Mouse (Mus musculus): ENCODE data around the gene Rsph3b. TPM values are rescaled to one million over a fixed set of nuclear protein-coding genes. Genes with fewer than 3 reads are reported as not detected.
A peak's percentile ranks its signal among the peaks of the same experiment; 100 is the strongest.
"Not testable (repeated sequence)": the region's sequence is repeated elsewhere in the genome, so short reads cannot be mapped to it uniquely, and the experiment has no call there.

The Rsph3b gene
- polyA plus RNA-seq, 1 experiment: 9.0 TPM

DNA sequence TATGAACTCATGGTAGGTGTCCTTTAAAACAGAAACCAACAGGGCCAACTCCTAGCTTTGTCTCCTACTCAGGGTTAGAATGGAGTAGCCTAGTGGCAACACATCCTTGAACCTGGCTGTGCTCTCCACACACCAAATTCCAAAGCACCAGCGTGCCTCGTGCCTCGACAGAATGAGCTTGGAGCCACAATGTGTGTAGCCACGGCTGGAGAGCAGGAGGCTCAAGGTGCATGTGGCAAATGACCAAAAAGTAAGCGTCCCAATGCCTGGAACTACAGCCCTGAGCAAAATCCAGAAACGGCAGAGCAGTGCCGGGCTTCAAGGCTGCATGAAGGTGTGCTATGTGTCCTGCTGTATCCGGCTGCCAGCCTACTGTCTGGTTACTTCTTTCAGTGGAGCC, 22.8 kb upstream of the Rsph3b start:
- not testable (repeated sequence) for H3K27ac ChIP-seq (ENCODE audit: insufficient read depth, low read length); H3K4me3 ChIP-seq (ENCODE audit: extremely low read depth, insufficient read depth, insufficient read length); H3K4me1 ChIP-seq (ENCODE audit: control insufficient read depth, insufficient read depth, insufficient read length); H3K36me3 ChIP-seq (ENCODE audit: control insufficient read depth, insufficient read depth, low read length); DNase-seq (ENCODE audit: low read depth in 1 of 2, low spot score in 2 of 2); H3K27me3 ChIP-seq (ENCODE audit: control insufficient read depth, insufficient read depth, low read length)
- 88% methylated on average over 8 of the region's 8 CpGs for WGBS

DNA sequence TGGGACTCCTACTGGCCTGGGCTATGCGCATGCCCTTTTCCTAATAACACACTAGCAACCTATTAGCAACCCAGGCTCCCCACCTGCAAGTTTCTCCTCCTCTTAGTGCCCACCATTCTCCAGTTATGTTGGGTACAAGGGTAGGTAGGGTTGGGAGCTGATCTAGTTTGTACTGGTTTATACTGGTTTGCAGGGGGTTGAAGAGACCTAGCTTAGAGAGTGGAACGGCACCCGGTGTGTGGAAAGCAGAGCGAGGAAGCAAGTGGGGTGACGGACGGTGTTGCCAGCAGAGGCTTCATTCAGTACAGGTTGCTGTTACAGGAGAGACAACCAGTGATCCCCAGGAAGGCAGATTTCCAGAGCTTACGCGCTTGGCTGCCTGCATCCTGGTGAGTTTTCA, 21.9 kb upstream of the Rsph3b start, which contains the start of gene Rnaset2b:
Rnaset2b (plus strand) TSS at position 301 of the 400 bp plus-strand sequence.
- WGBS: 100% methylated on average over 1 of the region's 8 CpGs
- H3K27ac ChIP-seq (ENCODE audit: insufficient read depth, low read length); H3K36me3 ChIP-seq (ENCODE audit: control insufficient read depth, insufficient read depth, low read length); H3K4me1 ChIP-seq (ENCODE audit: control insufficient read depth, insufficient read depth, insufficient read length); H3K27me3 ChIP-seq (ENCODE audit: control insufficient read depth, insufficient read depth, low read length); DNase-seq (ENCODE audit: low read depth in 1 of 2, low spot score in 2 of 2); H3K4me3 ChIP-seq (ENCODE audit: extremely low read depth, insufficient read depth, insufficient read length): not testable (repeated sequence)

DNA sequence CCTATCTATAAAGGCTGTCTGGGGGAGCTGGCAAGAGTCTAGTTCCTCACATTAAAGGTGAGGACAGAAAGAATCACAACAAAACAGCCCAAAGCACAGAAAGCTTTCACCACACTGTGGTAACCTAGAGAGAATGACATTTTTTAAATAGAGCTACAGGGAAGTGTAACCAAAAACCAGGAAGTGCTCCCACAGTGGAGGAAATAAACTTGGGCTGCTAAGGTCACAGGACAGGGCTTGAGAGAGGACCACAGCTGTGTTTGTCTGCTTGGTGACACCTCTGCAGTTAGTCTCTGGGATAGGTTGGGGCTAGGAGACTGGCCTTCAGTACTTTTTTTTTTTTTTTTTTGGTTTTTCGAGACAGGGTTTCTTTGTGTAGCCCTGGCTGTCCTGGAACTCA, 19.2 kb upstream of the Rsph3b start:
- not testable (repeated sequence) for H3K27ac ChIP-seq (ENCODE audit: insufficient read depth, low read length); H3K4me1 ChIP-seq (ENCODE audit: control insufficient read depth, insufficient read depth, insufficient read length); H3K36me3 ChIP-seq (ENCODE audit: control insufficient read depth, insufficient read depth, low read length); H3K27me3 ChIP-seq (ENCODE audit: control insufficient read depth, insufficient read depth, low read length); H3K4me3 ChIP-seq (ENCODE audit: extremely low read depth, insufficient read depth, insufficient read length); DNase-seq (ENCODE audit: low read depth in 1 of 2, low spot score in 2 of 2)
- WGBS: 0% methylated on average over 1 of the region's 1 CpGs

DNA sequence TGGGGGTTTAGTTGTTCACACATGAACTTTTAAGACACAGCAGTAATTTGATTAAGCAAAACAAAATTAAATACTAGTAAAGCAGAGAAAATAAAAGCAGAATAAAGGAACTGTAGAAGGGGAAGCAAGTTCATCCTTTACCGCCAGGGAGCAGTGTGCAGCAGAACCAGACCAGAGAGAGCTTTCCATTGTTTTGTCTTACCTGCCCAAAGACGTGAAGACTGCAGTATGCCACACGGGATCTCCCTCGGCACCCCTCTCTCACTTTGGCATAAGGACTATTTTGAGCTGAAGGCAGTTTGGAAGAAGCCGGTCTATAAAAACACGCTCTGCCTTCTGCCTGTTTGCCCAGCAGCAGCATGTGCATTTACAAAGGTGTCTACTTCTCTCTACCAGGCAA, 16.9 kb upstream of the Rsph3b start:
- H3K4me3 ChIP-seq (ENCODE audit: extremely low read depth, insufficient read depth, insufficient read length); H3K36me3 ChIP-seq (ENCODE audit: control insufficient read depth, insufficient read depth, low read length); DNase-seq (ENCODE audit: low read depth in 1 of 2, low spot score in 2 of 2); H3K4me1 ChIP-seq (ENCODE audit: control insufficient read depth, insufficient read depth, insufficient read length); H3K27me3 ChIP-seq (ENCODE audit: control insufficient read depth, insufficient read depth, low read length); H3K27ac ChIP-seq (ENCODE audit: insufficient read depth, low read length): not testable (repeated sequence)
- 0 out of 2 replicates have a peak, but pooled peaks have one; percentile 4 for TF ChIP-seq CTCF (IDR thresholded peaks at IDR 0.05; ENCODE audit: extremely low read depth, insufficient read depth, insufficient read length, insufficient replicate concordance)
- WGBS: 9% methylated on average over 6 of the region's 6 CpGs

DNA sequence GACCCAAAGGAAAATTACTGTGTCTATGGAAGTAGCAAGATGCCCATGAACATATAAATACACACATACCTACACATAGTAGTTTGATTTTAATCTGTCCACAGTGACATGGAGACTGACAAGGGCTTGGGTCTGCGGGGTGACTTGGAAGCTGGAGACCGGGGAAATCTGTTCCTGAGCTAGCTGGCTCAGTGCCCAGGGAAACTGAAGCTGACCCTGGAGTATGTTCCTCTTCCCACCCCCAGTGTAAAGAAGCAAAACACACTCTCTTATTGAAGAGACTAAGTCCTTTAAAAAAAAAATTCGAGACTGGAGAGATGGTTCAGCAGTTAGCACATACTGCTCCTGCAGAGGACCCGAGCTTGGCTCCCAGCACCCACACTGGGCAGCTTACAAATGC, 14.5 kb upstream of the Rsph3b start:
- H3K4me1 ChIP-seq (ENCODE audit: control insufficient read depth, insufficient read depth, insufficient read length); DNase-seq (ENCODE audit: low read depth in 1 of 2, low spot score in 2 of 2); H3K27ac ChIP-seq (ENCODE audit: insufficient read depth, low read length); H3K36me3 ChIP-seq (ENCODE audit: control insufficient read depth, insufficient read depth, low read length); H3K27me3 ChIP-seq (ENCODE audit: control insufficient read depth, insufficient read depth, low read length); H3K4me3 ChIP-seq (ENCODE audit: extremely low read depth, insufficient read depth, insufficient read length): not testable (repeated sequence)
- 25% methylated on average over 4 of the region's 4 CpGs for WGBS

DNA sequence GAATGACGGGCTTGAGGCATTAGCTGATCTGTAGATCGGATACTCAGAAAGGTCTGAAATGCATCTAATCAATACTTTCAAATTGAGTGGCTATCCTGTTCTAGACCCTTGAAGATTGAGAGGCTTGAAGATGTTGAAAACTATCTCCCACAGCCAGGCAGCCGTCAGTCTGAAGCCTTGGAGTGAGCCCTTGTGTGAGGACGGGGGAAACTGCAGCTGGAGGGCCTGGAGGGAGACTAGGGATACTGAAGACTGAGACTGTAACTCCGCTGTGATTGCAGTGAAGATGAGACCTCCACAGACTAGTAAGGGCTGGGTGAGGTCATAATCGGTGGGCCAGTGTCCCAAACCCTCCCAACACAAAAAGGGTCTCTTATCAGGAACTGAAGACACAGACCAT, 13.9 kb upstream of the Rsph3b start:
- H3K27ac ChIP-seq (ENCODE audit: insufficient read depth, low read length); H3K4me1 ChIP-seq (ENCODE audit: control insufficient read depth, insufficient read depth, insufficient read length); H3K36me3 ChIP-seq (ENCODE audit: control insufficient read depth, insufficient read depth, low read length); H3K27me3 ChIP-seq (ENCODE audit: control insufficient read depth, insufficient read depth, low read length); H3K4me3 ChIP-seq (ENCODE audit: extremely low read depth, insufficient read depth, insufficient read length); DNase-seq (ENCODE audit: low read depth in 1 of 2, low spot score in 2 of 2): not testable (repeated sequence)
- 44% methylated on average over 4 of the region's 6 CpGs for WGBS

DNA sequence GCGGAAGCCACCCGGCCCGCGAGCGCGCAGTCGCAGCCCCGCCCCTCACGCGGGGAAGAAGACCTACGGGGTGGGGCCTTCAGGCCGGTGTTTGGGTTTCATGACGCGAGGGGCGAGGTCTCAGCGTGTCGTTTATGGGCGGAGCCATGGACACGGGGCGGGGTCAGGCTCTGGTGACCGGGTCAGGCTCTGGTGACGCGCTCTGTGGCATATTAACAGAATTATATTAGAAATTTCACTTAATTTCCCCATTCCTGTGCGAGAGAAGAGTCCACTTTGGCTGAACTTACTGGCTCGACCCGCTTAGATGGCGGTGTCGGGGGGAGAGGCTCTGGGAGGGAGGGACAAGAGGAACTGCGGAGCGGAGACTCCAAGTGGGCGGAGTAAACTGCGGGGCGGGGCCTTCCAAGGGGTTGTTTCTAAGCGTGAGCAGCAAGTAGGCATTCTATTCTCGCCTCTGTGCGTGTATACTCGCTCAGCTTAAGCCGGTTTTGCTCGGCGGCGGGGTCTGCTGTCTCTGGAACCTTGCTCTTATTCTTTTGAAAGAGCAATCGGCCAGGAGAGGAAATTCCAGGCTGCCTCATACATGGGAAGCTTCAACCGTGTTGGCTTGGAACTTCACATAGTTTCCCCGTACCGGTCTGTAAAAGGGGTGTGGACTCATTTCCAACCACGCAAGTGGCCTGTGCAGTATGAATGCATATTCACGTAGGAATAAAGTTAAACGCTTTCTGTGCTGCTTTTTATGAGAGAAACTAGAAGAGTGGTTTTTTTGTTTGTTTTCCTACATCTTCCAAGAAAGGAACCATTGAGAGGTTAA, 12.9 kb upstream of the Rsph3b start:
- Histone ChIP-seq H3K27ac (ENCODE audit: insufficient read depth, low read length) (peak overlapping the region; percentile 41), H3K4me3 (ENCODE audit: extremely low read depth, insufficient read depth, insufficient read length) (peak overlapping the region; percentile 42)
- DNase-seq (ENCODE audit: low read depth in 1 of 2, low spot score in 2 of 2); H3K36me3 ChIP-seq (ENCODE audit: control insufficient read depth, insufficient read depth, low read length); H3K4me1 ChIP-seq (ENCODE audit: control insufficient read depth, insufficient read depth, insufficient read length); H3K27me3 ChIP-seq (ENCODE audit: control insufficient read depth, insufficient read depth, low read length): not testable (repeated sequence)
- WGBS: under 1% methylated on average over 15 of the region's 48 CpGs

DNA sequence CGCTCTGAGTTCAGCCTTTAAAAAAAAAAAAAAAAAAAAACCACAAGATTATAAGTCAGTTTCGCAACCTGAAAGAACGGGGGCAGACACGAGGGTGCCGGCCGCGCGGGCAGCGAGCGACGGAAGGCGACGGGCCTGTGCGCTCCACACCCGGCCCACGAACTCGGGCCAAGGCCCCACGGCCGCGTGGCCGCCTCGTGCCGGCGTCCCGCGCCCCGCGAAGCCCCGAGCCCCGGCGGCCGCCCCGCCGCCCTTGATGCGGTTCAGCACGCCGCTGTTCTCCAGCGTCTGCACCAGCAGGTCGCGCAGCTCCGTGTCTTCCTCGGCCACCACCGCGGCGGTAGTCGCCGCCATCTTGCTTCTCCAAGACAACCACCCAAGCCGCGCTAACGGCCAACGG, 12.3 kb upstream of the Rsph3b start, which contains the start of gene Tagap1:
Tagap1 (minus strand) TSS at position 381 of the 400 bp plus-strand sequence.
- 0% methylated on average over 10 of the region's 51 CpGs for WGBS
- not testable (repeated sequence) for H3K36me3 ChIP-seq (ENCODE audit: control insufficient read depth, insufficient read depth, low read length); H3K27me3 ChIP-seq (ENCODE audit: control insufficient read depth, insufficient read depth, low read length); H3K4me1 ChIP-seq (ENCODE audit: control insufficient read depth, insufficient read depth, insufficient read length)
- DNase-seq (ENCODE audit: low read depth in 1 of 2, low spot score in 2 of 2): peak in 1 of 2 experiments; percentile 17
- peak within 1 kb of the TSS; percentile 55 for H3K4me3 ChIP-seq (ENCODE audit: extremely low read depth, insufficient read depth, insufficient read length)
- H3K27ac ChIP-seq (ENCODE audit: insufficient read depth, low read length): peak within 1 kb of the TSS; percentile 41

DNA sequence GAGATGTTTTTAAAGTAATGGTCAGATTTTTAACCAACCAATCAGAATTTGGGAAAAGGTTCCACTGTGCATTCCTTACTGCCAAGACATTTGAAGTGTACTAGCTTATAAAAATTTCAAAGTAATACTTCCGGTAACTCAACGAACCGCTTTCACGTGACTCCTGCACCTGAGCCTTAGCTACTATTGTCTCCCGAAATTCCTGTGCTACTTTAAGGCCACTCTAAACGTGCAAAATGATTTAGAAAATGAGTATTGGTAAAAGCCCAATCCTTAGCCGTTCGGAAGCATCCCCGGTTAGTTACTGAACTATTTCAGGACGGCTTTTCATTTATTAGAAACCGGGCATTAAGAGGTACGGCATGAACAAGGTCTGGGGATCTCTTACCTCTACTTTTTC, 11.9 kb upstream of the Rsph3b start:
- DNase-seq (ENCODE audit: low read depth in 1 of 2, low spot score in 2 of 2); H3K4me1 ChIP-seq (ENCODE audit: control insufficient read depth, insufficient read depth, insufficient read length); H3K27me3 ChIP-seq (ENCODE audit: control insufficient read depth, insufficient read depth, low read length); H3K27ac ChIP-seq (ENCODE audit: insufficient read depth, low read length); H3K4me3 ChIP-seq (ENCODE audit: extremely low read depth, insufficient read depth, insufficient read length); H3K36me3 ChIP-seq (ENCODE audit: control insufficient read depth, insufficient read depth, low read length): not testable (repeated sequence)
- 0% methylated on average over 12 of the region's 12 CpGs for WGBS

DNA sequence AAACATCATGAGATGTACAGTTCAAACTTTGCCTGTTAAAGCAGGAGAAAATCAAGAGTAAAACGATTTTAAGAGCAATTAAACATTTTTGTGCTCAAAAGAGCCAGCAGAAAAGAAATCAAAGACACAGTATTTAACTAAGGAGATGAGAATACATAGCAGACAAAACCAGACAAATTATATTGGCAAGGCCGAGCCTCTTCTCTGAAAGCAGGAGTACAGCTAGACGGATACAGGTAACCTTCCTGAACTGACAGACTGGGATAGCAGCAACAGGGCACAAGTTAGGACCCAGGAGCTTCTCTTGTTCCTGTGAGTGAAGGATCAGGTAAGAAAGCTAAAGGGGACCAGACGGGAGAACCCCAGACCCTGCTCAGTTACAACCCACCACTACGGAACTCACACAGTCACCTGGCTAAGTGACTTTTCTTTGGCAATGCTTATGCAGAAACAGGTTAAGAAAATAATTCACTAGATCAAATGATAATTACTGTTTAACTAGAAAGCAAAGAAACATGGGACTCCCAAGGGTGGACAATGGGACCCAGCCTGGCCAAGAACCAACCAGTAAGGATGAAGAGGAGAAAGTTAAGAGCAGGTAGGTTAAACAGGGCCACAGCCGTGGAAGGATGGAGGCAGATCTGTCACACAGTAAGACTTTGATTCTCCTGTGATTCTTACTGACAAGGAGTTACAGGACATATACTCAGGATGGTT, 11.2 kb upstream of the Rsph3b start:
- 60% methylated on average over 5 of the region's 6 CpGs for WGBS
- not testable (repeated sequence) for H3K4me1 ChIP-seq (ENCODE audit: control insufficient read depth, insufficient read depth, insufficient read length); H3K27me3 ChIP-seq (ENCODE audit: control insufficient read depth, insufficient read depth, low read length); H3K27ac ChIP-seq (ENCODE audit: insufficient read depth, low read length); DNase-seq (ENCODE audit: low read depth in 1 of 2, low spot score in 2 of 2); H3K4me3 ChIP-seq (ENCODE audit: extremely low read depth, insufficient read depth, insufficient read length); H3K36me3 ChIP-seq (ENCODE audit: control insufficient read depth, insufficient read depth, low read length)
